Mouse (Mus musculus): ENCODE measurements around the gene Catsper3.

GRCm38 (mm10) chr13:55855793-55856192, 71.4 kb downstream of the Catsper3 start:
- no peak for TF ChIP-seq CTCF (IDR thresholded peaks at IDR 0.05; ENCODE audit: insufficient read depth, low read length)
- TF ChIP-seq POLR2A (IDR thresholded peaks at IDR 0.05; ENCODE audit: borderline replicate concordance, extremely low read depth, low read depth, low read length), result no peak

Measured in lung, adult 2 months (tissue).